Mouse (Mus musculus) telencephalon, adult 2 months (tissue): ENCODE results near the gene Dync1i1.

ENCODE experiments used
- DNase-seq: peaks from one replicate; pipeline ENCODE4 v3.0.0-alpha.2; 2011; ENCODE audit warnings: low read depth, low spot score

Dync1i1 gene

GRCm38 (mm10) chr6:5966806-5967445, 241.5 kb downstream of the Dync1i1 start:
- no peak for DNase-seq

DNA sequence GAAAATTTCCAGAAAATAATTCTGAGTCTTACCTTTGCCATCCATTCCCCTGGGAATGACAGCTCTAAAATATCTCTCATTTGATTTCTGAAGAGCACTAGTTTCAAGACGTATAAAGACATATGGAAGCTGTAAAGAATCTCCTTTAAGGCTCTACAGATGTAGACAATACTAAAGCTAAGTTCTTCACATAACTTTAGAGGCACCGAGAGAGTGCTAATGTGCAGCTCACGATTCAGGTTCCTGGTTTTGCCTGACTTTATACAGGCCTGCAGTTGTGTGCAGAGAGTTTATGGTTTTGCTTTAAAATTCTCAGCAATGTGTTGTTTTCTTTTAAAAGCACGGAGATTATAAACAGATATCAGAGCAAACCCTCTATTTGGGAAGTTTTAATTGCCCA, 242.1 kb downstream of the Dync1i1 start:
- no peak for DNase-seq

- DNase-seq = no peak
Observed at GRCm38 (mm10) chr6:5969613-5970012, 244.2 kb downstream of the Dync1i1 start.

- DNase-seq = no peak
Observed at GRCm38 (mm10) chr6:5976241-5976640, 250.8 kb downstream of the Dync1i1 start.

GRCm38 (mm10) chr6:5977238-5977920, 251.9 kb downstream of the Dync1i1 start:
- DNase-seq = no peak

DNA sequence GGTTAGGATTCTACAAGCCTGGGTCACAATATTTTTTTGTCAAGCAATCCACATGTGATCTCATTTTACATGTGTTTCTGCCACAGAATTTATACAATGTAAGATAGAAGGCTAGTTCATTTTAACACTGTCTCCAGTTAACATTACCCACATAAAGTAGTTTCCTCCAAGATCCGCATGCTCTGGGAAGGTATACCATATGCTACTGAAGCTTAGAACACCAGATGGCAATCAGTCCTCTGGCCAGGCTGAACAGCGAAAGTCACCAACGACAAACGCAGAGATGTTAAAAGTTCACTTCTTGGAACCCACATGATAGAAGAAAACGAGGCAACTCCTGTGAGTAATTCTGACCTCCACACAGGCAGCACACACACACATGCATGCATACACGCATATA, 265.8 kb downstream of the Dync1i1 start:
- DNase-seq = no peak

GRCm38 (mm10) chr6:5991817-5992755, 266.6 kb downstream of the Dync1i1 start:
- DNase-seq = peak; percentile 73

DNA sequence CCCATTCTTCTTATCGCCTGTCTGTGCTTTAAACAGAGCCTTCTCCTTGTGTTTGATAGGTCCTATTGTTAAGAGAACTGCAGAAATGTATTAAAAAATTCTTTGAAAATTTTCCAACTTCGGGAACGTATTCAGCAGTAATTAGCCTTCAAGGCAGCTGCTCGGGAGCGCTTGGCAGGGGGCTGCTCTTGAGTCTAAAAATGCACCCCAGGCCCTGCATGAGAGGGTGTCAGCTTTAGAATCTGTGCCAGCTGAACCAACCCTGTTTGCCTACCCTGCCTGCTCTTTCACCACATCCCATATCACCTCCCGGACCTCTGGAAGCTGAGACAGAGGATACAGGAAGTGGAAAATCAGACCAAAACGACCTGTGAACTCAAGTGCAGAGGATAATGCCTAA, 267.6 kb downstream of the Dync1i1 start:
- no peak for DNase-seq

- peak; percentile 43 for DNase-seq
Observed at GRCm38 (mm10) chr6:5997535-5997934, 272.1 kb downstream of the Dync1i1 start.

DNA sequence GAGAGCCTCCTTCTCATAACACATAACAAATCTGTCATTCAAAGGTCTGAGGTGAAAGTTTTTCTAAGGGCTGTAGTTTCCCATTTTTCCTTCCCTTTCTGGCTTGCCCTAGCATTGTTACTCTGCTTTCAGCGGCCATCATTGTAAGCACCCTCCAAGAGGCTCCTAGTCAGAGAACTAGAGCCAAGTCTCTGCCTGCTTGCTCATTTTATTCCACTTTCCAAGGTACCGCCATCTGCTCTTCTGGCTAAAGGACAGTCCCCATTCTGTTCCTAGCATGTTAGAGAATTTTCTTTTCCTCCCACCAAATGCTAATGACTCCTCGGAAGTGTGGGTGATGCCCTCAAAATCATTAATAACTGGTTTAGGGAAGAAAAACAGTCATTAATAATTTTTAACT, 276.6 kb downstream of the Dync1i1 start:
- no peak for DNase-seq

GRCm38 (mm10) chr6:6004756-6005485, 279.5 kb downstream of the Dync1i1 start:
- no peak for DNase-seq

DNA sequence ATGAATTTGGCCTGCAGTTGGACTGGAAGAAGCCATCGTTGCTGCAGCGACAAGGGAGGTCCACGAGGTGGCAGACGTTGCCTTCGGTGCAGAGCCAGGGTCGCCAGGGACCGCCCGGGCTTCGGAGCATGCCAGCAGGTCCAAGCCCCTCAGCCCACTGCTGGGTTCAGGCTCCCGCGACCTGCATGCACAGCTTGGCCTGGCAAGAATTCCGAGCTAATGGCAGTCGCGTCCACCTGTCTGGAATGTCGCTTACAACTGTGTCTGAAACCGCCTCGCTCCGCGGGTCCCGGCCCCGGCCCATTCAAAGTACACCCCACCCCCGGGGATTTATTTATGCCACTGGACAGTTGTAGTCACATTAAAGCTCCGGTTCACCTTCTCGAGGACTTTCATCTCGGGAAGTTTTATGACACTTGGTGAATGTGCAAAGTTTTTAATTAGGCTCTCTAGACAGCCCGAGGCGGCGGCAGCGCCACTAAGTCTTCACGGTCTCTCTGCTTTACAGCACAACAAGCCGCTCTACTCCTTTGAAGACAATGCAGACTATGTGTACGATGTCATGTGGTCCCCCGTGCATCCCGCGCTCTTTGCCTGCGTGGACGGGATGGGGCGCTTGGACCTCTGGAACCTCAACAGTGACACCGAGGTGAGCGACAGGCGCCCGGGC, 280.5 kb downstream of the Dync1i1 start:
- DNase-seq = no peak

DNA sequence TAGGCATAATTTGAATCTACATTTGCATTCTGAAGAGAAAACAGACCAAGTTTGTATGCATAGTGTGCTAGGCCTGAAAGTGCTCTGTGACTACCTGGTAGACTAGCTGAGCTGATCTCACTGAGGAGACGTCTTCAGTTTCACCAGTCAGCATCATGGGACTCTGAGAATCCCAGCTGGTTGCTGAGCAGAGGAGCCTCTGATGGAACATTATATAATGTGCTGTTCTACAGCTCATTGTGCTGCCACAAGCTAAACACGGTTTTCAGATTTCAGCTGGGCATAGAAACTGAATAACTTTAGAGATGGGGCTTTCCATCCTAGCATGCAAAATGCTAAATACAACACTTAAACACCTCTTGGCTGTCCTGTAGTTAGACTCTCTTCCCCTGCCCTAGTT, 285.9 kb downstream of the Dync1i1 start:
- peak; percentile 35 for DNase-seq

DNA sequence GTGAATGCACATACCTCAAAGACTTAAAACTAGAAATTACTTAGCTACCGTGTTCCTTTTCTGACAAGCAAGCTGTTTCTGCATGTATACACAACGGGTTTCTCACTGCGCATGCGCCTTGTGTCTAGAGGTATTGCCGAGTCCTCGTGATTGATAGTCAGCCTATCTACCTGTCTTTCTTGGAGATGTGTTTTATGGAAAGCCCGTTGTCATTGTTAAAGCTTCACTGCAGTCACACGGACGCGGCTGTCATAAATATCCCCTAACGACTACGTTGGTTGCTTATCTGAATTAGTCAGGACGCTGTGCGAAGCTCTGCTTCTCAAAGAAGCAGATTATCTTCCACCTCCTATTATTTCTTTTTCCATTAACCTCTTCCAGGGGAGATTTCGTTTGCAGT, 290.2 kb downstream of the Dync1i1 start:
- no peak for DNase-seq

DNA sequence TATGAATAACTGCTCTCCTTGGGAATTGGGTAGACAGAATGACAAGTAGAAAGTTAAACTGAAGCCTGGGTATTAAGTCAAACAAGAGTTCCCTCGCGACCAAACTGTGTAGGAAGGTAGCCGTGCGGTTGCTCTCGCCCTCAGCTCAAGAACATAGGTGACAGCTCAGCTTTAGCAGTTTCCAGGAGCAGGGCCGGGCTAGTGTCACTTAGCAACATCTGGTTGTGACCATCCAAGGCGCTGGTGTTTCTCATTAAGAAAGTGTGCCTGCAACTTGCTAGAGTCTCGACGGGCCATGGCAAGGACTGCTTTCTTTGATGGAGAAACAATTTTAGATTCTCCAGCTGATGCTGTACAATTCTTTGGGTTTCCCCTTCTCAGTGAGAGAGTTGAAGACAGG, 291.5 kb downstream of the Dync1i1 start:
- no peak for DNase-seq

DNA sequence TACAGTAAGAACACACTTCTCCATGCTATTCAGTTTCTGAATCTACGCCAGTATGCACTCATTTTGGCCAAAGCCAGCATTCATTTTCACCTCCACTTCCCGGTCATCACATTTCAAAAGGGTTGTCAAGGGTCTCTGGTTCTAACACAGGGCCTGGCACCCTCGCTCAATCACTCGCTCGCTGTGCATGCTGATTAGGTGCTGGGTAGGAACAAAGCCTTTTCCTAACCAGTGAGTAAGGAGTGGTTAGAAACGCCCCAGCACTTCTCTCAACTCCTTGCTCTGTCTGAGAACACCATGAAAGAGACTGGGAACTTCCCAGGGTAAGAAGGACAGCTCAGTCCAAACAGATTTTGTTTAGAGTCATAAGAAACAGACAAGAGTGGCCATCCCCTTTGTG, 298.5 kb downstream of the Dync1i1 start:
- DNase-seq = no peak

DNA sequence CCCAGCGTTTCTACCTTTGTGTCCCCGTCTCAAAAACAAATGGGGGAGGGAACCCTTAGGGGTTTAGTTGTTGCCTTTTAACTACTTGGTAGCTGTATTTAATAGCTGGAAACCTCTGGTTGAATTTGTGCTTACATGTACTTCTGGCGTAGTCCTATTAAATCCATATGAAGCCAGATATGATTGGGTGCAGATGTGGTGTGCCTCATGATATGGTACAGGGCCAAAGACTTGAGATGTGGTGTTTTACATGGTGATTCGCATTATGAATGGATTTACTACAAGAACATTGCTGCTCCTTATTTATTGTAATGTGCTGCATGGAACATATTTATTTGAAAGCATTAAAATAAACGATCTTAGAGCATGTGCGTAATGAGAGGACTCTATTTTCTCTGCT, 302.2 kb downstream of the Dync1i1 start:
- no peak for DNase-seq

DNA sequence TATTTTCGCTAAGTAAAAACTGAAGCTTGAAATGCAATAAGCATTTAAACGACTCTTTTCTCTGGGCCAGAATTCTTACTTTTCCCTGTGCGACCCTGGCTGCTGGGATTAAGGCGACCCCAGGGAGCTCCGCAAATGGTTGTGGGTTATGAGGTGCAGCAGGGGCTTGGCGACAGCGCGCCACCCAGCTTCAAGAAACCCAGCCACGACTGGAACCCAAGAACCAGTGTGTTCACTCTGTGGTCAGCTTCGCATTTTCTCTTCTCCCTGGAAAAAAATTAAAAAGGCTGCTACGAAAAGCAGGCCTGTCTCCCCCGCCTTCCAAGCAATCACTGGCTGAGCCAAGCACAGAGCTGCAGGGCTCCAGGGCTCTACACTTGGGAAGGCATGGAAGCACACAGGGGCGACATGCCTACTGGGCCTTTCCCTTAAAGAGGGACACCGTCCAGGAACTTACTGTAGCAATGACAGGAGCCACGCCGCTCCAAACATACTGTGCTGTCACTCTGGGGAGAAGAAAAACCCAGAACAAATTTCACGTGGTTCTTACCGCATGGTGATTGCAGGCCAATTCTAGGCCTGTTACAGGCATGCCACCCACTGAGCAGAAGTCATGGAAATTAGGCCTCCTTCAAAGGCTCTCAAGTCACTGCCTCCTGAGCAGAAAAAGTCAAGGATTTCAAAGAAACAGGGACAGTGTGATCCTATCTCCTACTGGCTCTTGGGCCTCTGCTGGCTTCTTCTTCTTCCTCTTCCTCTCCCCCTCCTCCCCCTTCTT, 313.5 kb downstream of the Dync1i1 start:
- no peak for DNase-seq

DNA sequence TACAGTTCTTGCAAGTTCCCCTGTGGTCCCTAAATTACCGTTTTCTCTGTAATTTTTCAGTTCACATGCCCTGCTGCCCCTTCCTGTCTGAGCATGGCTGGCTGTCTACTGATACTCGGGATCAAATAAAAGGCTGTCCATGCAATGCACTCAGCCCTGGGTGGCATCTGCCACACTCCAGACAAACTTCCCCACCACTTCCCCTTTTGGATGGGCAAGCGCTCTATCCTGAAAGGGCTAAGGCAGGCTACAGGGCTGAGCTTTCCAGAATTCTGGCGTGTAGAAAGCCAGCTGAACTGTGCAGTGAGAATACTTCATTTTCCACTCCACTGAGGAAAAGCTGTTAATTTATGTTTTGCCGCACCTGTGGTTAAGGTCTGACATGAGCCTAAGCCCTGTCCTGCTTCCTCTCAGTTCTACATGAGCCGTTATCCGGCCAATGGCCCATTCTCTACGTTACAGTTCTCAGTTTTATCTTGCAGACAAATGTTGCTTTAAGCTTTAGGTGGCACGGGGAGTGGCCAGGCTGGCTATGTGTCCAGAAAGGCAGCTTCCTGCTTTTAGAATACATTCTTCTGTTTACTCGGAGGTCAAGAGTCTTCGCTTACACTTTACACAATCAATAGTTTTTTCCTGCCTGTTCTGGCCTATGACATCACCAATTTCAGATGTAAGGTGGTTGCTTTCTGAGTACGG, 321.4 kb downstream of the Dync1i1 start:
- DNase-seq = no peak

GRCm38 (mm10) chr6:6052696-6053095, 327.3 kb downstream of the Dync1i1 start:
- DNase-seq = no peak
